Mouse (Mus musculus) brown adipose tissue, adult 24 weeks (tissue): ENCODE measurements around the gene Slc50a1. TPM values are rescaled to one million over a fixed set of nuclear protein-coding genes. Genes with fewer than 3 reads are reported as not detected.

Source experiments
- H3K27ac ChIP-seq: fragments of 200-500 bp; replicated peaks from 2 replicates; pipeline ENCODE4 v1.5.1; 2012; ENCODE audit warnings: low read depth, mild to moderate bottlenecking, low read length
- H3K4me1 ChIP-seq: fragments of 200-500 bp; 2 replicates; pipeline ENCODE4 v1.6.1; 2012; ENCODE audit warnings: low read length, mixed read lengths; ENCODE audit not compliant: control insufficient read depth, insufficient read depth, insufficient read length
- H3K4me3 ChIP-seq: fragments of 200-500 bp; 2 replicates; pipeline ENCODE4 v1.5.1; 2012; ENCODE audit warnings: low read depth, mild to moderate bottlenecking, low read length, moderate library complexity; ENCODE audit not compliant: insufficient read depth
- polyA plus RNA-seq: library from polyadenylated mRNA; stranded (reverse); fragments of >200 nt; gene quantifications from 2 replicates; pipeline ENCODE4 v1.2.4, GENCODE M21; 2012; ENCODE audit not compliant: missing spikeins, insufficient read depth, insufficient read length

The Slc50a1 gene
- polyA plus RNA-seq, 1 experiment = 33.1 TPM

GRCm38 (mm10) chr3:89237682-89238081 lies 32.7 kb downstream of the Slc50a1 start:
- Histone ChIP-seq H3K4me1 (no peaks in the 10 kb centered on the region), H3K27ac (no peak overlapping the region), H3K4me3 (no peak overlapping the region)

DNA sequence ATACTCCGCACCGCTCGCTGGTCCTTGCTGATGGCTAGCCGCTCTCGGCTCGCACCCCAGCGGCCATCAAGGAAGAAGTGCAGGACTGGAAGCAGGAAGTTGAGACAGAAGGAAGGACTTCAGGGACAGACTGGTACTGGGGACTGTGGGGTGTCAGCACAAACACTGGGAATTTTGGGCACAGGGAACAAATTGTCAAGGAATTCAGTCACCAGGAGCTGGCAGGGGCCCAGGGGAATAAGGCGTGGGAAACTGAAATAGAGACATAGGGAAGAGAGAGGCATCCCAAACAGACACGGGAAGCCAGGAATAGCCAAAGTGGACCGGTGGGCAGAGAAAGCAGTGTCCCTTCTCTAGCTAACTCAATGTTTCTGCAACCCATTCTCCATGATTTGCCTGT lies 33.9 kb downstream of the Slc50a1 start:
- no peaks in the 10 kb centered on the region for H3K4me1 ChIP-seq
- H3K4me3 ChIP-seq = no peak overlapping the region
- H3K27ac ChIP-seq = no peak overlapping the region

DNA sequence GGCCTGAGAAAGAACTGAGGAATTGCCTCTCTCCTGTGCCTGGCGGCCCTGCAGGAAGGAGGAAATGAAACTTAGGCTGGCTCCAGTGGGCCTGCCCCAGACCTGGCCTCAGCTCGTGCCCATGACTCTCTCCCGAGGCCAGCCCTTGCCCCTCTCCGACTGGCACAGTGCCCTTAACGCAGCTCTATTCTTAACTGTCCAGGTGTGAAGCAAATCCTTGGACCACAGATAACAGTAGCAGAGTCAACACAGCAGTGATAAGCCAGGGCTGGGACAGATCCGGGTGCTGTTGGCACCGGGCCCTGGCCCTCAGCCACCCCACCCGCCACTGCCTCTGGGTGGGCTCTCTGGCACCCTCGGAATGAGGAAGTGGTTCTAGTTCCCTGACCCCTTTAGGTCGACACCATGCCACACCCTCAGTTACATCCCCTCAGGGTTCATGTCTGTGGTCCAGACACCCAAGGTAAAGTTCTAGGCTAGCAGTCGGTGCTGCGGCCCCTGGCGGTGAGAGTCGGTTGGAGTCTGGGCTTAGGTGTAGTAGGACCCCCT lies 36.7 kb downstream of the Slc50a1 start:
- H3K4me3 ChIP-seq = no peak overlapping the region
- no peaks in the 10 kb centered on the region for H3K4me1 ChIP-seq
- no peak overlapping the region for H3K27ac ChIP-seq

GRCm38 (mm10) chr3:89232614-89233013 lies 37.8 kb downstream of the Slc50a1 start:
- Histone ChIP-seq H3K4me3 (no peak overlapping the region), H3K27ac (no peak overlapping the region), H3K4me1 (0 out of 2 replicates have a peak, but pooled peaks cover under 1% of the 10 kb centered on the region)

- no peak overlapping the region for H3K27ac ChIP-seq
- no peak overlapping the region for H3K4me3 ChIP-seq
Observed at GRCm38 (mm10) chr3:89231772-89232275, 38.5 kb downstream of the Slc50a1 start.

DNA sequence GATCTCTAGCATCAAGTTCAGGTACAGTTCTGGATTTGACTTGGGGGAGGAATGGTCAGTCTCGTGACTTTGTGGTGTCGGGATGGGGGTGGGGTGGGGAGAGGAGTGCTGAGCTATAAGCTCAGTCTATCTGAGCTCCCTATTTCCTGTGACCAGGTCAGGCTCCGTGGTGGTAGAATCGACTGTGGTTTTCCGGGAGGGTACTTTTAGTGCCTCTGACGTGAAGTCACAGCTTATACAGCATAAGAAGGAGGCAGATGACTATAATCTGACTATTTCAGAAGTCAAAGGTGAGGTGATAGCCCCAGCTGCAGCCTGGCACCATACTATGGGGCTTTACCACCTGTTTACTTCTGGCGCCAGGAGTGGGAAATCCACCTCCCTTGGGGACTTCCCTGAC lies 39.0 kb downstream of the Slc50a1 start:
- Histone ChIP-seq H3K4me3 (no peak overlapping the region), H3K4me1 (0 out of 2 replicates have a peak, but pooled peaks cover 3% of the 10 kb centered on the region), H3K27ac (no peak overlapping the region)

More at GRCm38 (mm10) chr3:89231772-89232275, 38.5 kb downstream of the Slc50a1 start:
- H3K4me1 ChIP-seq = 0 out of 2 replicates have a peak, but pooled peaks cover 3% of the 10 kb centered on the region

GRCm38 (mm10) chr3:89230561-89230960 lies 39.8 kb downstream of the Slc50a1 start:
- Histone ChIP-seq H3K27ac (no peak overlapping the region), H3K4me1 (0 out of 2 replicates have a peak, but pooled peaks cover 3% of the 10 kb centered on the region), H3K4me3 (no peak overlapping the region)

DNA sequence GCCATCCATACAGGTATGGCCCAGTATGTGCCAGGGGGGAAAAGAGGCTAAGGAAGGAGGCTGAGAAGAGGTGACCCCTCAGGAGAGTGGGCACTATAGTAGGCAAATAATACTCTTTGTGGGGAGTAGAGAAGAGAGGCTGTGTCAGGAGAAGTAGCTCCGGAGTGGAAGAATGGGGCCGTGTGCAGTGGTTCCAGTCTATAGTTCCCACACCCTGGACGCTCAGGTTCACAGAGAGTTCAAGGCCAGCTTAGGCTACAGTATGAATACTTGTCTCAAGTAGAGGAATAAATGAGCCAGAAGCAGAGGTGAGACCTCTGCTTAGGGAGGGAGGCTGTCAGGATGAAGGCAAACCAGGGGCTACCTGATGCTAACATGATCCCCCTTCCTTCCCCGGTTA lies 41.1 kb downstream of the Slc50a1 start:
- H3K4me3 ChIP-seq = no peak overlapping the region
- H3K4me1 ChIP-seq = 0 out of 2 replicates have a peak, but pooled peaks cover 3% of the 10 kb centered on the region
- H3K27ac ChIP-seq = no peak overlapping the region

DNA sequence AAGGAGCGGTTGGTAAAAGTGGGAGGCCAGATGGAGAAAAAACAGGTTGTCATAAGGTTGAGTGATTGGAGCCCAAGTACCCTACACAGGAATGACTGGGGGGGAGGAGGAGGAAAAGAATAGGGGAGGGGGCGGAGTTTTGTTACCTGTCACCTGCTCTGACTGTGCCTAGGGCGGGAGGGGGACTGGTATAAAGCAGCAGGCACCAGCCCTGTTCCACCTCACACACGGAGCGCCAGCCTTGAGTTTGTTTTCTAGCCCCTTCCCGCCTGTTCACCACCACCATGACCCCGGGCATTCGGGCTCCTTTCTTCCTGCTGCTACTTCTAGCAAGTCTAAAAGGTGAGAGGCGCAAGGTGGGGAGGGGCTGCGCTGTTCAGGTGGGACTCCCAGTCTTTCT lies 41.5 kb downstream of the Slc50a1 start, which contains the start of gene Muc1:
Gene Muc1 (plus strand): TSS at position 222 of the 400 bp plus-strand sequence.
- peak within 1 kb of the TSS; percentile 73 for H3K27ac ChIP-seq
- H3K4me3 ChIP-seq = peak within 1 kb of the TSS; percentile 77
- H3K4me1 ChIP-seq = 0 out of 2 replicates have a peak, but pooled peaks cover 3% of the 10 kb centered on the region

DNA sequence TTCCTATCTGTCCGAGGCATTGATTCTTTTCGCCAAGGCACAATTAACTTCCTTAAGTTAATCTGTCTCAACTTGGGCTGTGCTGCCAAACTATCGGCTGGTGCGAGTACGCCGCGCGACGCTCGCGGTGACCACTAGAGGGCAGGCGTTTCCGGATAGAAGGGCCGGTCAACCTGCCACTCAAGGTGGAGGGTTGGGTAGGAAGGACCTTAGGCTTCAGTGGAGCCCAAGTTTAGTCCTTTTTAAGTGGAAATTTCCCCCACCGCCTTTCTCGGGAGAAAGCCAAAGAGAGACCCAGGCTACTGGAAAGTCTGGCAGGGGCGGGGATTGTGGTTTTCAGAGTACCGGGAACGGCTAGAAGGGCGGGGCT lies 42.2 kb downstream of the Slc50a1 start:
- Histone ChIP-seq H3K4me3 (peak overlapping the region; percentile 77), H3K27ac (peak overlapping the region; percentile 73), H3K4me1 (0 out of 2 replicates have a peak, but pooled peaks cover 3% of the 10 kb centered on the region)

DNA sequence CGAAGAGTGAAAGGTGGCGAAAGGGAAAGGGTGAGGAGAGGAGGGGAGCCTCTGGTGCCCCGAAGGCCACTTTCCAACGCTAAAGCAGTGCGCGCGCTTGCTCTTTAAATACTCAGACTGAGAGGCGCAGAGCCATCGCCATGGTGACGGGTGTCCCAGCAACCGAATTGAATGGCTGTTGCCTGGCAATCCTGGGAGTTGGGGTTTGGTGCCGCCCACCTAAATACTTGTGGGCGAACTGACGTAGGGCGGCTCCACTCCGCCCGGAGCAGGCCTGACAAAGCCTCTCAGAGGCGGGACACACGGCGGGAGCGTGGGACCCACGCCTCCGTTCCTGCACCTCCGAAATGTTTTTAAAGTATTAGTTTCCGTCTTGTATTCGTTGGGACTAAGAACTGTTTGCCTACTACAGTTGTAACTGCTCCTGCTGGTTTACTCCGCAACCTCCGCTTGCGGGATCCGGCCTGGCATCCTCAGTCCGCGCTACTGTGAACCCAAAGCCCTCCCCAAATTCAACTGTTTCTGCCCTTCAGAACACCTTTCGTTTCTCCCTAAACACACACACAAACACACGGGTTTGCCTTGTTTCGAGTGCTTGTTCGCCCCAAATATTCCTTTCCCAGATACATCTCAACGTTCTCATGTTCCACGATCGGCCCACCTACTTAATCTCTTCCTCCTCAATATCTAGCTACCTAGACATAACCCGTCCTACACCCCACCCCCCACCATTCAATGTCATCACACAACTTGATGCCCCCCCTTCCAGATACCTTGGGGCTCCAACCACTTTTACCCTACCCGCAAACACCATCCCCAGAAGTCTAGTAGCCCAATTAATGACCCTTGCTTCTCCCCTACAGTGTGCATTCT lies 42.8 kb downstream of the Slc50a1 start:
- Histone ChIP-seq H3K27ac (0 out of 2 replicates have a peak overlapping the region, but pooled peaks have one; percentile 4), H3K4me3 (peak overlapping the region; percentile 48), H3K4me1 (0 out of 2 replicates have a peak, but pooled peaks cover 3% of the 10 kb centered on the region)

DNA sequence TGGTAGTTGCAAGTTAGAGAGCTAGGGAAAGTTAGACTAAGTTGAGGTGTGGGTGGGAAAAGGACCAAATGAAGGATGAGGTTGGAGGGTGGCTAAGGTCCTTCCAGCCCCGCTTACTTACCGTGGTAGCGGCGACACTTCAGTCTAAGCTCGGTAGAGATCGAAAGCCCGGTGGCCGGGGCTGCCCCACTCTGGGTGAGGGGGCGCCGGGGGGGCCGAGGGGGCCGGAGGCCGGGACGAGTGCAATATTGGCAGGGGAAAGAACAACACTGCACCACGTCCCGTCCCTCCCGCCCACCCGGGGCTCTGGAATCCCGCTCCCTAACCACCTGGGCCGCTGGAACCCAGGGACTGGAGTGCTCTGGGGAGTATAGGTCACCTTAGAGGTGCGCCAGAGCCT lies 43.5 kb downstream of the Slc50a1 start, which contains the start of gene Mtx1:
Gene Mtx1 (minus strand): TSS at position 189 of the 400 bp plus-strand sequence.
- peak within 1 kb of the TSS; percentile 48 for H3K4me3 ChIP-seq
- 0 out of 2 replicates have a peak, but pooled peaks cover 3% of the 10 kb centered on the region for H3K4me1 ChIP-seq
- 0 out of 2 replicates have a peak within 1 kb of the TSS, but pooled peaks have one; percentile 4 for H3K27ac ChIP-seq

DNA sequence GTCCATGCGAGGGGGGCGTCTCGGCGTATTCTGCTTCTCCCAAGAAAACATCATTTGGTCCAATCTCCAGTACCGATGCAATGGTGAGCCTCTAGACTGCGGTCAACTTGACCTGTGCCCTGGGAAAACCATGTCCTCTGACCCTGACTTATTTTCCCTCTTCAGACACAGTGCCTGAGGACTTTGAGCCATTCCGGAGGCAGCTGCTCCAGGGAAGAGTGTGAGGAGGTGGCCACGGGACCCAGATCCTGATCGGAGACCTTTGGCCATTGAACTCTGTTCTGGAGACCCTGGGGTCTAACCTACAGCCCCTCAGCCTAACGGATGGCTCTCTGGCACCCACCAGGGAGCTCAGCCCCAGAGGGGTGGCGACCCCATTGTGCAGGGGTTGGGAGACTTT lies 44.0 kb downstream of the Slc50a1 start:
- Histone ChIP-seq H3K27ac (no peak overlapping the region), H3K4me3 (no peak overlapping the region), H3K4me1 (0 out of 2 replicates have a peak, but pooled peaks cover 3% of the 10 kb centered on the region)

GRCm38 (mm10) chr3:89225918-89226317 lies 44.5 kb downstream of the Slc50a1 start:
- H3K27ac ChIP-seq = no peak overlapping the region
- 0 out of 2 replicates have a peak, but pooled peaks cover 3% of the 10 kb centered on the region for H3K4me1 ChIP-seq
- H3K4me3 ChIP-seq = no peak overlapping the region

GRCm38 (mm10) chr3:89225321-89225815 lies 45.0 kb downstream of the Slc50a1 start:
- Histone ChIP-seq H3K4me3 (no peak overlapping the region), H3K27ac (no peak overlapping the region), H3K4me1 (0 out of 2 replicates have a peak, but pooled peaks cover 3% of the 10 kb centered on the region)
